In the genomic region with DNA sequence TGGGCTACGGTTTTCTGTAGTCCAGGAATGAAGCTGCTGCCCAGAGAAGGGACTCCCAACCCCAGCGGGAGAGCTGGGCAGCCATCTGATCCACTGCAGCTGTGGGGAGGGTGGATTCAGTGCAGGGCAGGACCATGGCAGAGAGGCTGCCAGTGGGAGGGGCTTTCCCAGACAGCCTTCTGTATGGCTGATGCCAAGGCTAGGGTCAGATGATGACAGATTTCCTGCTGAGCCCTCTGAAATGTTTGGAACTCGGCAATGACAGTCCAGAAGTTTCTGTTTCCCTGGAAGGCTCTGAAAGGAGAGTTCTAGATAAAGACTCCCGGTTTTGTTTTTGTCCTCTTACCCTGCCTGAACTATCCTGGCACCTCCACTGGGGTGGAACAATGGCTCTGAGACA, we compare ENCODE assay signal across 8 mouse cellular contexts. TPM values are rescaled to one million over a fixed set of nuclear protein-coding genes. Genes with fewer than 3 reads are reported as not detected.
DNase-seq lines count a peak whose midpoint lies in the region; ATAC-seq lines count a peak whose summit lies in the region.

No protein-coding gene starts in this region.

- no peak overlapping the region for H3K4me2 ChIP-seq in forebrain, embryonic 14.5 days (ENCODE audit: low read length)

- no peaks in the 10 kb centered on the region for H3K9me3 ChIP-seq in forebrain, embryonic 14.5 days (replicated peaks; ENCODE audit: control insufficient read depth, low read length)

- peak overlapping the region; percentile 4; the same call in 1 of the 2 replicates for H3K4me3 ChIP-seq in brown adipose tissue, adult 24 weeks (ENCODE audit: insufficient read depth, low read depth, low read length)
- H3K4me3 ChIP-seq in forebrain, embryonic 14.5 days (ENCODE audit: low read depth, low read length): no peak overlapping the region

- ATAC-seq in forebrain, embryonic 14.5 days: no peak

- DNase-seq in testis, postnatal 10 days (ENCODE audit: low spot score): peak; percentile 64
- DNase-seq in testis, postnatal 14 days (ENCODE audit: low spot score): no peak
- DNase-seq in heart, adult 9 months (ENCODE audit: low spot score in 2 of 2): peak; percentile 90
- peak; percentile 84 for DNase-seq in kidney, postnatal 10 days
- peak; percentile 95 for DNase-seq in lung, postnatal 36 days
- DNase-seq in thymus, postnatal 36 days: no peak
- no peak for DNase-seq in forebrain, embryonic 14.5 days (ENCODE audit: low spot score)

- H3K27ac ChIP-seq in brown adipose tissue, adult 24 weeks (replicated peaks; ENCODE audit: low read depth, low read length): peak overlapping the region; percentile 88
- H3K27ac ChIP-seq in forebrain, embryonic 14.5 days (ENCODE audit: low read depth, low read length): no peak overlapping the region

- H3K4me1 ChIP-seq in brown adipose tissue, adult 24 weeks (ENCODE audit: control insufficient read depth, insufficient read depth, insufficient read length, low read length): peaks cover 31% of the 10 kb centered on the region
- no peaks in the 10 kb centered on the region for H3K4me1 ChIP-seq in forebrain, embryonic 14.5 days (ENCODE audit: control insufficient read depth, insufficient read depth, low read length)

- no peak overlapping the region for H3K9ac ChIP-seq in forebrain, embryonic 14.5 days (ENCODE audit: low read length)

- no peaks in the 10 kb centered on the region for H3K27me3 ChIP-seq in forebrain, embryonic 14.5 days (replicated peaks; ENCODE audit: control insufficient read depth, insufficient read depth, low read length)

- WGBS in forebrain, embryonic 14.5 days: 54% methylated on average over 4 of the region's 4 CpGs

- peaks cover 21% of the 10 kb centered on the region for H3K36me3 ChIP-seq in forebrain, embryonic 14.5 days (ENCODE audit: control insufficient read depth, insufficient read depth, low read length)

RNA-seq across cellular contexts. Expression of gene Clic4, which starts 40.1 kb away (rescaled TPM):
- 112 and 125 TPM in 2 replicates for polyA plus RNA-seq in brown adipose tissue, adult 24 weeks (2012; ENCODE audit: insufficient read depth, insufficient read length, missing spikeins)
- 74.1 and 74.4 TPM in 2 replicates for polyA plus RNA-seq in forebrain, embryonic 14.5 days (2014; fragmentation: Nextera tagmentation; extraction: Ambion mirVana)

RNA-seq across cellular contexts. Expression of gene Srrm1, which starts 40.4 kb away (rescaled TPM):
- 32.7 and 42.7 TPM in 2 replicates for polyA plus RNA-seq in brown adipose tissue, adult 24 weeks (2012; ENCODE audit: insufficient read depth, insufficient read length, missing spikeins)
- polyA plus RNA-seq in forebrain, embryonic 14.5 days (2014; fragmentation: Nextera tagmentation; extraction: Ambion mirVana): 129 and 152 TPM in 2 replicates

Comparison
In these comparisons a context has a peak if more than half of its experiments do, and no peak if none do; other contexts are left out.
1. DNase-seq: peak in testis, postnatal 10 days (single experiment), heart, adult 9 months (2 of 2), kidney, postnatal 10 days (single experiment) and lung, postnatal 36 days (single experiment); none in testis, postnatal 14 days (single experiment), thymus, postnatal 36 days (0 of 2) and forebrain, embryonic 14.5 days (single experiment).